Mouse (Mus musculus): ENCODE data around the gene Rbm43.

- no peak for TF ChIP-seq CEBPB (IDR thresholded peaks at IDR 0.05; ENCODE audit: low read depth)
- no peak for TF ChIP-seq CTCF (IDR thresholded peaks at IDR 0.05; ENCODE audit: control insufficient read depth, insufficient read depth, insufficient read length)
- no peak for TF ChIP-seq FOSL1 (IDR thresholded peaks at IDR 0.05; ENCODE audit: insufficient read depth, low read length, poor library complexity, severe bottlenecking)
- no peak for TF ChIP-seq USF1 (IDR thresholded peaks at IDR 0.05; ENCODE audit: low read depth)
- no peak for TF ChIP-seq MAX (IDR thresholded peaks at IDR 0.05)
- TF ChIP-seq MYOG (IDR thresholded peaks at IDR 0.05; ENCODE audit: control insufficient read depth, extremely low read depth, insufficient read length): no peak
These were observed 37.9 kb upstream of the Rbm43 start for GRCm38 (mm10) chr2:51972641-51973409.
